In genomic region chr17:71445191-71445590, GRCm38 (mm10) we compare ENCODE assay signal across 28 mouse cellular contexts. TPM values are rescaled to one million over a fixed set of nuclear protein-coding genes. Genes with fewer than 3 reads are reported as not detected.
DNase-seq lines count a peak whose midpoint lies in the region; ATAC-seq and TF ChIP-seq lines count a peak whose summit lies in the region.
"Had no signal": no experiment of that assay in that cellular context is flagged by ENCODE, and none has a peak within 500 bp of the region (broad histone marks: within the 10 kb centered on the region; RNA-seq: fewer than 3 reads in every experiment).

No protein-coding gene starts in this region.

- no peak overlapping the region for H3K27ac ChIP-seq in heart, adult 2 months
- H3K27ac ChIP-seq in heart, embryonic 11.5 days (ENCODE audit: low read depth, low read length) = no peak overlapping the region
- H3K27ac ChIP-seq in heart, postnatal 0 days (ENCODE audit: low read depth) = no peak overlapping the region
- H3K27ac ChIP-seq in midbrain, embryonic 13.5 days = no peak overlapping the region
- H3K27ac ChIP-seq: embryonic facial prominence, embryonic 10.5 days; embryonic facial prominence, embryonic 13.5 days; forebrain, embryonic 12.5 days; forebrain, embryonic 15.5 days; heart, embryonic 13.5 days; hindbrain, embryonic 10.5 days; hindbrain, embryonic 13.5 days; intestine, embryonic 15.5 days had no signal

- no peak overlapping the region for H3K4me3 ChIP-seq in heart, adult 2 months
- H3K4me3 ChIP-seq in heart, embryonic 11.5 days (ENCODE audit: low read depth, low read length) = no peak overlapping the region
- no peak overlapping the region for H3K4me3 ChIP-seq in heart, postnatal 0 days (ENCODE audit: low read depth, low read length)
- H3K4me3 ChIP-seq in midbrain, embryonic 13.5 days (replicated peaks) = no peak overlapping the region
- H3K4me3 ChIP-seq: embryonic facial prominence, embryonic 10.5 days; embryonic facial prominence, embryonic 13.5 days; erythroblast, embryonic 14.5 days; forebrain, embryonic 12.5 days; forebrain, embryonic 15.5 days; heart, embryonic 13.5 days; hindbrain, embryonic 10.5 days; hindbrain, embryonic 13.5 days; intestine, embryonic 15.5 days had no signal

- H3K79me2 ChIP-seq in heart, adult 2 months (replicated peaks; ENCODE audit: control insufficient read depth, insufficient read depth, low read length) = no peaks in the 10 kb centered on the region

- peak; percentile 19 to 30 for DNase-seq in heart, adult 2 months
- no peak for DNase-seq in heart, postnatal 0 days (ENCODE audit: low spot score)
- peak; percentile 10 to 15 for DNase-seq in heart, postnatal 14 days
- no peak for DNase-seq in urinary bladder, postnatal 14 days (ENCODE audit: low spot score)
- DNase-seq: adrenal gland, adult 8-10 months; adrenal gland, postnatal 25 days; cerebellum, adult 11-12 months; cerebellum, adult 8-10 months; cerebellum, postnatal 10 days; cerebellum, postnatal 36 days; embryo, embryonic 11 days; gastrocnemius, postnatal 25 days; kidney, adult 18-20 months had no signal

- no peak for TF ChIP-seq CTCF in heart, adult 2 months (IDR thresholded peaks at IDR 0.05)
- no peak for TF ChIP-seq CTCF in heart, postnatal 0 days (IDR thresholded peaks at IDR 0.05; ENCODE audit: low read depth)

- no peak overlapping the region for H3K9ac ChIP-seq in heart, adult 2 months (ENCODE audit: low read depth, low read length)
- no peak overlapping the region for H3K9ac ChIP-seq in heart, embryonic 11.5 days (ENCODE audit: low read depth, low read length)
- no peak overlapping the region for H3K9ac ChIP-seq in heart, postnatal 0 days (replicated peaks; ENCODE audit: low read depth, low read length)
- no peak overlapping the region for H3K9ac ChIP-seq in midbrain, embryonic 13.5 days (replicated peaks)
- H3K9ac ChIP-seq: embryonic facial prominence, embryonic 13.5 days; forebrain, embryonic 12.5 days; forebrain, embryonic 15.5 days; heart, embryonic 13.5 days; hindbrain, embryonic 13.5 days; intestine, embryonic 15.5 days had no signal

- no peaks in the 10 kb centered on the region for H3K9me3 ChIP-seq in heart, embryonic 11.5 days (replicated peaks; ENCODE audit: control insufficient read depth, low read length)
- H3K9me3 ChIP-seq in heart, postnatal 0 days (replicated peaks; ENCODE audit: control insufficient read depth, low read length) = no peaks in the 10 kb centered on the region
- no peaks in the 10 kb centered on the region for H3K9me3 ChIP-seq in midbrain, embryonic 13.5 days
- H3K9me3 ChIP-seq: embryonic facial prominence, embryonic 10.5 days; embryonic facial prominence, embryonic 13.5 days; forebrain, embryonic 12.5 days; forebrain, embryonic 15.5 days; heart, embryonic 13.5 days; hindbrain, embryonic 13.5 days; intestine, embryonic 15.5 days had no signal

- no peaks in the 10 kb centered on the region for H3K4me1 ChIP-seq in heart, adult 2 months (ENCODE audit: control insufficient read depth, insufficient read depth, low read length)
- no peaks in the 10 kb centered on the region for H3K4me1 ChIP-seq in heart, embryonic 11.5 days (ENCODE audit: control insufficient read depth, insufficient read depth, low read length)
- H3K4me1 ChIP-seq in heart, postnatal 0 days (ENCODE audit: control insufficient read depth, insufficient read depth) = no peaks in the 10 kb centered on the region
- H3K4me1 ChIP-seq in midbrain, embryonic 13.5 days (replicated peaks) = no peaks in the 10 kb centered on the region
- H3K4me1 ChIP-seq: embryonic facial prominence, embryonic 10.5 days; embryonic facial prominence, embryonic 13.5 days; forebrain, embryonic 12.5 days; forebrain, embryonic 15.5 days; heart, embryonic 13.5 days; hindbrain, embryonic 10.5 days; hindbrain, embryonic 13.5 days; intestine, embryonic 15.5 days had no signal

- no peak for TF ChIP-seq POLR2A in heart, adult 2 months (IDR thresholded peaks at IDR 0.05; ENCODE audit: insufficient read depth, low read depth, low read length)

- H3K4me2 ChIP-seq in heart, embryonic 11.5 days = no peak overlapping the region
- H3K4me2 ChIP-seq in heart, postnatal 0 days (ENCODE audit: low read depth, low read length) = no peak overlapping the region
- no peak overlapping the region for H3K4me2 ChIP-seq in midbrain, embryonic 13.5 days (replicated peaks)
- H3K4me2 ChIP-seq: embryonic facial prominence, embryonic 13.5 days; forebrain, embryonic 12.5 days; forebrain, embryonic 15.5 days; heart, embryonic 13.5 days; hindbrain, embryonic 13.5 days; intestine, embryonic 15.5 days had no signal

- no peak for ATAC-seq in heart, embryonic 11.5 days (replicated peaks; ENCODE audit: insufficient number of reproducible peaks, low FRiP score, low TSS enrichment)
- ATAC-seq in heart, postnatal 0 days (ENCODE audit: insufficient read depth, low read depth) = peak; percentile 57; the same call in 1 of the 2 replicates
- peak; percentile 82 for ATAC-seq in megakaryocyte-erythroid progenitor cell, adult 5-6 weeks (replicated peaks; ENCODE audit: low FRiP score, low TSS enrichment, poor library complexity, severe bottlenecking)
- no peak for ATAC-seq in midbrain, embryonic 13.5 days
- ATAC-seq: activated CD4-positive, CD25-positive, alpha-beta regulatory T cell, adult 4 months; CD4-positive, CD25-positive, alpha-beta regulatory T cell, adult 4 months; forebrain, embryonic 15.5 days; hindbrain, embryonic 16.5 days; intestine, embryonic 15.5 days had no signal

- 0 out of 2 replicates have a peak, but pooled peaks have one; percentile 45 for TF ChIP-seq EP300 in heart, adult 2 months (IDR thresholded peaks at IDR 0.05; ENCODE audit: insufficient read depth, low read depth, low read length)
- no peak for TF ChIP-seq EP300 in heart, postnatal 0 days (IDR thresholded peaks at IDR 0.05; ENCODE audit: low read depth)

- 70% methylated on average over 6 of the region's 6 CpGs for WGBS in heart, adult 2 months
- WGBS in heart, embryonic 11.5 days (ENCODE audit: insufficient replicate concordance) = 85% methylated on average over 6 of the region's 6 CpGs
- WGBS in heart, postnatal 0 days = 69% methylated on average over 6 of the region's 6 CpGs
- 97% methylated on average over 6 of the region's 6 CpGs for WGBS in midbrain, embryonic 13.5 days

- peaks cover 4% of the 10 kb centered on the region; the same call in 1 of the 2 replicates for H3K36me3 ChIP-seq in heart, adult 2 months (ENCODE audit: control insufficient read depth, insufficient read depth, low read length)
- peaks cover 8% of the 10 kb centered on the region; the same call in 1 of the 2 replicates for H3K36me3 ChIP-seq in heart, embryonic 11.5 days (ENCODE audit: control insufficient read depth, insufficient read depth, low read length)
- peaks cover 37% of the 10 kb centered on the region for H3K36me3 ChIP-seq in heart, postnatal 0 days (replicated peaks; ENCODE audit: control insufficient read depth, insufficient read depth, low read length)
- H3K36me3 ChIP-seq in midbrain, embryonic 13.5 days = peaks cover 28% of the 10 kb centered on the region

- no peaks in the 10 kb centered on the region for H3K27me3 ChIP-seq in heart, adult 2 months (ENCODE audit: control insufficient read depth, insufficient read depth, low read length)
- H3K27me3 ChIP-seq in heart, embryonic 11.5 days (ENCODE audit: control insufficient read depth, insufficient read depth, low read length) = no peaks in the 10 kb centered on the region
- no peaks in the 10 kb centered on the region for H3K27me3 ChIP-seq in heart, postnatal 0 days (ENCODE audit: control insufficient read depth, insufficient read depth, low read length)
- H3K27me3 ChIP-seq in midbrain, embryonic 13.5 days = no peaks in the 10 kb centered on the region
- H3K27me3 ChIP-seq: embryonic facial prominence, embryonic 13.5 days; forebrain, embryonic 12.5 days; forebrain, embryonic 15.5 days; heart, embryonic 13.5 days; hindbrain, embryonic 13.5 days; intestine, embryonic 15.5 days had no signal

- intact Hi-C loops in heart, adult 2 months (cut with DNase I) = no loop called here
- intact Hi-C loops in heart, postnatal 14 days (cut with DNase I) = loop anchor here (10.0 kb wide), 1 partner anchor 210 kb away; no protein-coding TSS in a partner anchor

RNA-seq across cellular contexts. Expression of gene Gm4707, which starts 14.5 kb away (rescaled TPM):
- total RNA-seq in heart, adult 2 months (2021) = under 1 TPM; 0.76 to 0.96 TPM
- polyA plus RNA-seq in heart, adult 2 months (2012; rRNA removed) = 0.35 and 0.38 TPM in 2 replicates
- polyA plus RNA-seq in heart, embryonic 11.5 days (2014; fragmentation: Nextera tagmentation; extraction: Ambion mirVana) = 2.9 and 4.2 TPM in 2 replicates
- 0.69 and 5.1 TPM in 2 replicates for total RNA-seq in heart, postnatal 0 days (2014; rRNA removed; ENCODE audit: low replicate concordance)
- polyA plus RNA-seq in heart, postnatal 0 days (2015; fragmentation: Nextera tagmentation; extraction: Ambion mirVana) = 0.90 and 1.5 TPM in 2 replicates
- total RNA-seq in heart, postnatal 14 days (2021) = 1 to 10 TPM in 1 of 2 experiments, under 1 TPM in 1; 0.88 to 1.6 TPM
- total RNA-seq in megakaryocyte-erythroid progenitor cell, adult 5-6 weeks (2014; fragmentation: Nextera tagmentation) = 9.4 and 10.1 TPM in 2 replicates
- total RNA-seq in megakaryocyte-erythroid progenitor cell, adult 5-6 weeks (2017) = 1.2 and 2.2 TPM in 2 replicates
- polyA plus RNA-seq in midbrain, embryonic 13.5 days (2015; fragmentation: Nextera tagmentation; extraction: Ambion mirVana) = 3.7 and 4.3 TPM in 2 replicates

RNA-seq across cellular contexts. Expression of gene Smchd1, which starts 30.0 kb away (rescaled TPM):
- total RNA-seq in heart, adult 2 months (2021) = 10 to 100 TPM; 16.6 to 18.6 TPM
- polyA plus RNA-seq in heart, adult 2 months (2012; rRNA removed) = 4.9 and 10.2 TPM in 2 replicates
- polyA plus RNA-seq in heart, embryonic 11.5 days (2014; fragmentation: Nextera tagmentation; extraction: Ambion mirVana) = 52.3 and 65.9 TPM in 2 replicates
- 16.1 and 40.9 TPM in 2 replicates for total RNA-seq in heart, postnatal 0 days (2014; rRNA removed; ENCODE audit: low replicate concordance)
- 18.6 and 18.7 TPM in 2 replicates for polyA plus RNA-seq in heart, postnatal 0 days (2015; fragmentation: Nextera tagmentation; extraction: Ambion mirVana)
- 10 to 100 TPM; 22.0 to 29.0 TPM for total RNA-seq in heart, postnatal 14 days (2021)
- 184 and 210 TPM in 2 replicates for total RNA-seq in megakaryocyte-erythroid progenitor cell, adult 5-6 weeks (2014; fragmentation: Nextera tagmentation)
- 214 and 233 TPM in 2 replicates for total RNA-seq in megakaryocyte-erythroid progenitor cell, adult 5-6 weeks (2017)
- 48.6 and 60.5 TPM in 2 replicates for polyA plus RNA-seq in midbrain, embryonic 13.5 days (2015; fragmentation: Nextera tagmentation; extraction: Ambion mirVana)

Comparison
In these comparisons a context has a peak if more than half of its experiments do, and no peak if none do; other contexts are left out.
1. DNase-seq: peak in heart, adult 2 months (2 of 2) and heart, postnatal 14 days (2 of 2); none in heart, postnatal 0 days (single experiment) and urinary bladder, postnatal 14 days (single experiment).
2. ATAC-seq: peak in heart, postnatal 0 days (single experiment) and megakaryocyte-erythroid progenitor cell, adult 5-6 weeks (single experiment); none in heart, embryonic 11.5 days (single experiment) and midbrain, embryonic 13.5 days (single experiment).